Mouse (Mus musculus): ENCODE results near the gene Soga1. TPM values are rescaled to one million over a fixed set of nuclear protein-coding genes. Genes with fewer than 3 reads are reported as not detected.

Soga1 gene
- polyA plus RNA-seq, 1 experiment = 5.8 TPM

DNA sequence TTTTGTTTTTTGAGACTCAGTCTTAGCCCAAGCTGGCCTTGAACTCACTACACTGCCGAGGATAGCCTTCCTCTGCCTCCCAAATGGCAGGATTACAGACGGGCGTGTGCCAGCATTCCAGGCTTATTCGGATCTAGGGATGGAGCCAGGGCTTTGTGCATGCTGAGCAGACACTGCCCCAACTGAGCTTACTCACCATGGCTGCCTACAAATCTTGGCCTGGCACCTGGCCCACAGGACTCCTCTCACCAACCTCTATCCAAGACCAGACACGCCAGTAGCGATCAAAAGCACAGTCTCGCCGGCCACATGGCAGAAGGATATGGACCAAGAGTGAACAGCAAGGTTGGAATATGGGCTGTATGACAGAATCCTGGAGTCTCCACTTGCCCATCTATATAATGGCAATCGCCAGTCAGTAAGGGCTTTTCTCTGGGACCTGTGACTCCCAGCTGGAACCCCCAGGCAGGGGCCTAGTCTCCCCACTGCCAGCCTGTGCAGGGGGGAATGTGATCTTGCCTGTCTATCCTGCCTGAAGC is 4.8 kb downstream of the Soga1 start:
- H3K9me3 ChIP-seq = no peaks in the 10 kb centered on the region
- H3K4me3 ChIP-seq (replicated peaks) = peak overlapping the region; percentile 31
- peaks cover 21% of the 10 kb centered on the region for H3K27me3 ChIP-seq (replicated peaks)
- H3K4me1 ChIP-seq = peaks cover 96% of the 10 kb centered on the region
- TF ChIP-seq GATA1 (IDR thresholded peaks at IDR 0.05; ENCODE audit: borderline replicate concordance, low read length) (no peak), FLI1 (IDR thresholded peaks at IDR 0.05; ENCODE audit: low read length) (no peak)
- peaks cover 19% of the 10 kb centered on the region for H3K36me3 ChIP-seq (replicated peaks; ENCODE audit: low read length)

DNA sequence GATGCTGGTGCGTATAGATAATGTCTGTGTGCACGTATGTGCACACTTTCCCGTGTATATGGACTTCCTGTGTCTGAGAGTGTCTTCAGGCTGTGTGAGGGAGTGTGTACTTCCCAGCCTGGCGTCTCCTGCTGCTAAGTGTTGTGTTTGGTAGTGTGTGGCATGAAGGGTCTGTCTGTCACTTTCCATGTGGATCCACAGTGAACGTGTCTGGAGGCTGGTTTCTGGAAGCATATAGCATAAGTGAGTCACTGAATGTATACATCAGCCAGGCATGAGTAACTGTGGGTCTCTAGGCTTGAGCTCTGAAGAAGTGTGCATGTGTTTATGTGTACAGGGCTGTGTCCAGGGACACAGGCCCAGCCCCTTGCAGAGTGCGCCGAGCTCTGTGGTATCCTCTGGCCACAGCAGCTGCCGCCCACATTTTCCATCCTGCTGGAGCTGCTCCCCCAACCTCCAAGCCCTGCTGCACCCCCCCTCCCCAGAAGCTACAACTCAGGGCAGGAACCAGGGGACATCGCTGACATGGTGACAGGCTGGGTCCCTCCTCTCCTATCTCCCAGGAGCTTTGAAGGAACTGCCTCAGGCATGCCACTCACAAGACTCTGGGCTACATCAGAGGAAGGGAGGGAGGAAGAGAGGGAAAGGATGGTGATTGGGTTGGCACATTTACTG is 5.5 kb downstream of the Soga1 start:
- Histone ChIP-seq H3K9me3 (no peaks in the 10 kb centered on the region), H3K4me3 (replicated peaks) (peak overlapping the region; percentile 66), H3K4me1 (peaks cover 100% of the 10 kb centered on the region), H3K27me3 (replicated peaks) (peaks cover 13% of the 10 kb centered on the region), H3K36me3 (replicated peaks; ENCODE audit: low read length) (peaks cover 22% of the 10 kb centered on the region)
- TF ChIP-seq FLI1 (IDR thresholded peaks at IDR 0.05; ENCODE audit: low read length) = no peak
- TF ChIP-seq GATA1 (IDR thresholded peaks at IDR 0.05; ENCODE audit: borderline replicate concordance, low read length) = no peak

DNA sequence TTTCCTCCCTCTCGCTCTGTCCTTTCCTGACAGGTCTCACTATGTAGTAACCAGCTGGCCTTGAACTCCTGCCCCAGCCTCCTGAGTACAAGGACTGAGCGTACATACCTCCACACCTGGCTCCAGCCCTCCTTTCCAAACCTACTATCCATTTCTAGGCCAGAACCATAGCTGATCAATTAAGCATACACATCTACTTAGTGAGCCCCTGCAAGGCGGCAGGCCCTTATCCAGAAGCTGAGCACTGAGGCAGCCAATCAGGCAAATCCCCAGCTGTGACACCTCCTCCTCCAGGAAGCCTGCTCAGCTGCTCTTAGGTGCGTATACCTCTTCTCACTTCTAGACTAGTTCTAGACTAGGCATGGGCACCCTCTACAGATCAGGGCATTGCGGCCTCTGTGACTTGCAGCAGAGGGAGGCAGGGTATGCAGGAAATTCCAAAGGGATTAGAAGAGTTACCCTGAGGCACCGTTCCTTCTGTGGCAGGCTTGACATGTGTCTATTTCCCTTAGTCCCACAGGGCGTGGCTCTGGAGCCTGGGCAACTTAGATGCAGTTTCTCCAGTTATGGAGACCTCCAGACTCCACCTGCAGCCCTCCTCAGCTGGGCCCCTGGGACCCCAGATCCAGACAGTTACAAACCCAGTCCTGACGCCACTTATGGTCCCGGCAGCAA is 6.6 kb downstream of the Soga1 start:
- Histone ChIP-seq H3K4me3 (replicated peaks) (peak overlapping the region; percentile 82), H3K4me1 (peaks cover 93% of the 10 kb centered on the region), H3K9me3 (no peaks in the 10 kb centered on the region), H3K27me3 (replicated peaks) (peaks cover 4% of the 10 kb centered on the region), H3K36me3 (replicated peaks; ENCODE audit: low read length) (peaks cover 22% of the 10 kb centered on the region)
- TF ChIP-seq GATA1 (IDR thresholded peaks at IDR 0.05; ENCODE audit: borderline replicate concordance, low read length) = no peak
- TF ChIP-seq FLI1 (IDR thresholded peaks at IDR 0.05; ENCODE audit: low read length) = no peak

- TF ChIP-seq FLI1 (IDR thresholded peaks at IDR 0.05; ENCODE audit: low read length) (no peak), GATA1 (IDR thresholded peaks at IDR 0.05; ENCODE audit: borderline replicate concordance, low read length) (no peak)
- peaks cover 30% of the 10 kb centered on the region for H3K36me3 ChIP-seq (replicated peaks; ENCODE audit: low read length)
- no peaks in the 10 kb centered on the region for H3K9me3 ChIP-seq
- no peaks in the 10 kb centered on the region for H3K27me3 ChIP-seq (replicated peaks)
- H3K4me1 ChIP-seq = peaks cover 92% of the 10 kb centered on the region
- peak overlapping the region; percentile 82 for H3K4me3 ChIP-seq (replicated peaks)
Measured at GRCm38 (mm10) chr2:157071556-157071955, 7.5 kb downstream of the Soga1 start.

- peaks cover 33% of the 10 kb centered on the region for H3K36me3 ChIP-seq (replicated peaks; ENCODE audit: low read length)
- TF ChIP-seq FLI1 (IDR thresholded peaks at IDR 0.05; ENCODE audit: low read length) = no peak
- no peak for TF ChIP-seq GATA1 (IDR thresholded peaks at IDR 0.05; ENCODE audit: borderline replicate concordance, low read length)
- peak overlapping the region; percentile 78 for H3K4me3 ChIP-seq (replicated peaks)
- no peaks in the 10 kb centered on the region for H3K27me3 ChIP-seq (replicated peaks)
- H3K4me1 ChIP-seq = peaks cover 90% of the 10 kb centered on the region
- no peaks in the 10 kb centered on the region for H3K9me3 ChIP-seq
Measured at GRCm38 (mm10) chr2:157070365-157070764, 8.7 kb downstream of the Soga1 start.

DNA sequence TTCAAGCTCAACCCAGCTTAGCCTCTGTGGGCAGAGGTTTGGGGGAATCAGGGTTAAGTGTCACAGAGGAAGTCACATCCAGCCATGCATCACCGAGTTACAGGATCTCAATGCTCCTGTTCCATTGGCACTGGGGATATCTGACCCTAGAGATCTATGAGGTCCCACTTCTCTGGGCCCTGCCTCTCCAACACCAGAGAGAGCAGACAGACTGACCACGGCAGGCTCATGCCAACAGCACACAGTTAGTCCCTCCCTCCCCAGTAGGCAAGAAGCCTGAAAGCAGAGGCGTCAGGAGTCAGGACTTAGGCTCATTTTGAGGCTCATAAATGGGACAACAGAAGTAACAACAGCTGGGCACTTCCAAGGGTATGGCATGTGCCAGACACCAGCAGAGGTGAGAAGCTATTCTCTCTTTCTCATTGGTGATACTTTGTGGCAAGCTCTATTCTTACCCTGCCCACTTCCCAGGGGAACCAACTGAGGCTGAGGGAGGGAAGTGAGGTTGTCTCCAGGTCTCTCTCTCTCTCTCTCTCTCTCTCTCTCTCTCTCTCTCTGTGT is 9.2 kb downstream of the Soga1 start:
- Histone ChIP-seq H3K36me3 (replicated peaks; ENCODE audit: low read length) (peaks cover 36% of the 10 kb centered on the region), H3K4me1 (peaks cover 90% of the 10 kb centered on the region), H3K9me3 (no peaks in the 10 kb centered on the region), H3K4me3 (replicated peaks) (peak overlapping the region; percentile 62), H3K27me3 (replicated peaks) (no peaks in the 10 kb centered on the region)
- TF ChIP-seq GATA1 (IDR thresholded peaks at IDR 0.05; ENCODE audit: borderline replicate concordance, low read length) (no peak), FLI1 (IDR thresholded peaks at IDR 0.05; ENCODE audit: low read length) (no peak)

GRCm38 (mm10) chr2:157069355-157069735 is 9.7 kb downstream of the Soga1 start:
- no peaks in the 10 kb centered on the region for H3K9me3 ChIP-seq
- no peak for TF ChIP-seq FLI1 (IDR thresholded peaks at IDR 0.05; ENCODE audit: low read length)
- TF ChIP-seq GATA1 (IDR thresholded peaks at IDR 0.05; ENCODE audit: borderline replicate concordance, low read length) = no peak
- H3K4me3 ChIP-seq (replicated peaks) = no peak overlapping the region
- H3K27me3 ChIP-seq (replicated peaks) = no peaks in the 10 kb centered on the region
- peaks cover 37% of the 10 kb centered on the region for H3K36me3 ChIP-seq (replicated peaks; ENCODE audit: low read length)
- H3K4me1 ChIP-seq = peaks cover 90% of the 10 kb centered on the region

DNA sequence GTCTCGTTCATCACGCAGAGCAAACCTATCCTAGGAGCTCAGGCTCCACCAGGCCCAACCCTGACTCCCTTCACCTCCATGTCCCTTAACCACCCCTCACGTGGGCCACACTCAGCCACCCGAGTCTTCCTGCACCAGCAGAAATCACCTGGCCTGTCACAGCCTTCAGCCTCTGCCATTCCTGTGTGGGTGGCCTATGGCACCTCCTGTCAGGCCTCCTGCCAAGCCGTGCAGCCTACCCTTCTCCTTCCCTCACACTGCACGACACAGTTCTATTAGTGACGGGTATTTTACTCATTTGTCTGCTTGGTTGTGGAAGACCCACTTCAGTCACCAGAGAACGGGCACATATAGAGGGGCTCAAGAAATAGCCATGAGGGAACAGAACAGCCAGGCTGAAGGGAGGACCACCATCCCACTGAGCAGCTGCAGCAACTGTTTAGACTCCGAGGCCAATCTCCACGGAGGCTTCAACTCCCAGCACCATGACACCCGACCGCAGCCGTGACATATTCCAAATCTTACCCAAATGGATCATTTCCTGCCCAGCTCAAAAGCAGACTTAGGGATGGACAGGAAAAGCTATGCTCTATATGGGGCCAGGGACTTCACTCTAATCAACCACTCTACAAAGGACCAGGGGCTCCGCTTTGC is 10.2 kb downstream of the Soga1 start:
- Histone ChIP-seq H3K4me1 (peaks cover 90% of the 10 kb centered on the region), H3K27me3 (replicated peaks) (no peaks in the 10 kb centered on the region), H3K9me3 (no peaks in the 10 kb centered on the region), H3K36me3 (replicated peaks; ENCODE audit: low read length) (peaks cover 40% of the 10 kb centered on the region), H3K4me3 (replicated peaks) (no peak overlapping the region)
- no peak for TF ChIP-seq FLI1 (IDR thresholded peaks at IDR 0.05; ENCODE audit: low read length)
- no peak for TF ChIP-seq GATA1 (IDR thresholded peaks at IDR 0.05; ENCODE audit: borderline replicate concordance, low read length)

DNA sequence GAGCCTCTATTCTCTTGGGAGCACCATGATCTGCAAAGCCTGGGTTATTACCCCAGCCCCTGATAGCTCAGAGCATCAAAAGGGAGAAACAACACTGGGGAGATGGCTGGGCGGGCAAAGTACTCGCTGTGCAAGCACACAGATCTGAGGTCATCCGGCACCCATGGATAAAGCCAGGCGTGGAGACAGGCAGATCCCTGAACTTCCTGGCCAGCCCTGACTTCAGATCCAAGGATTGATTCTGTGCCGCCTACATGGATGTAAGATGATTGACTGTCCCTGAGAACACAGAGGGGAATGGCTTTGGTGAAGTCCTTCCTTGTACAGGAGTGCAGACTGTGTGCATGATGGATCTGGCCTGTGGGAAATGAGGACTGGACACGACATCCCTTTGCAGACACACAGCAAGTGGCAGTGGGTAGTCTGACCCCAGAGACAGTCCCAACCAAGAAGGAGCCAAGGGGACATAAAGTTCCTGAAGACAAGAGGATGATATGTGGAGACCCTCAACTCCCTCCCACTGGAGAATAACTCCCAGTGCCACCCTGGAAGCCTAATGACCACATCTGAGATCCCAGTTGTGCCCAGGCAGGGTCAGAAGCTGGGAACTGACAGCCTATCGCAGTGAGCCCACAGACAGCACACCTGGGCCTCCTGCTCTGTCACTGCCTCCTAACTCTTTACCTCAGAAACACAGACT is 12.2 kb downstream of the Soga1 start:
- H3K4me1 ChIP-seq = peaks cover 88% of the 10 kb centered on the region
- peaks cover 26% of the 10 kb centered on the region for H3K36me3 ChIP-seq (replicated peaks; ENCODE audit: low read length)
- no peaks in the 10 kb centered on the region for H3K27me3 ChIP-seq (replicated peaks)
- no peak for TF ChIP-seq GATA1 (IDR thresholded peaks at IDR 0.05; ENCODE audit: borderline replicate concordance, low read length)
- no peak for TF ChIP-seq FLI1 (IDR thresholded peaks at IDR 0.05; ENCODE audit: low read length)
- H3K9me3 ChIP-seq = no peaks in the 10 kb centered on the region
- H3K4me3 ChIP-seq (replicated peaks) = no peak overlapping the region

All from megakaryocyte, embryonic 14.5 days (primary cell).